Mouse (Mus musculus): ENCODE measurements around the gene Olfr603. TPM values are rescaled to one million over a fixed set of nuclear protein-coding genes. Genes with fewer than 3 reads are reported as not detected.

Olfr603 gene
- polyA plus RNA-seq (2012; rRNA removed), result not detected in 2 replicates

DNA sequence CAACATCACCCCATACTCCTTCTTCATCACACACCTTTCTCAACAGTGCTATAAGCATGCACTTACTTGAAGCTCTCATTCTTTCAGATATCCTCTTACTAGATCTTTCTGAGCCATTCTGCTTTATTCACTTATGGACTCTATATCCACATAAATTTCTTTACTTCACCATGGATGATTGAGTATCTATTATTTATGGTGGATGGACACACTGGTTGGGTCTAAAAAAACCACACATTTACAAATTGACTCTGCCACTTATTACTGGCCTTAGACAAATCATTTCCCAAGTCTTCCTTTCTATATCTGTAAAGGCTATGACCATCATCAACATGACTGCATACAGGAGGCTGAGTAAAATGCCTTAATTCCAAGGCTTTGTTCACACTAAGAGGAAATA lies at the start of gene Olfr603:
Gene Olfr603, minus strand, starts transcription at position 101 of the 400 bp plus-strand sequence.

DNA sequence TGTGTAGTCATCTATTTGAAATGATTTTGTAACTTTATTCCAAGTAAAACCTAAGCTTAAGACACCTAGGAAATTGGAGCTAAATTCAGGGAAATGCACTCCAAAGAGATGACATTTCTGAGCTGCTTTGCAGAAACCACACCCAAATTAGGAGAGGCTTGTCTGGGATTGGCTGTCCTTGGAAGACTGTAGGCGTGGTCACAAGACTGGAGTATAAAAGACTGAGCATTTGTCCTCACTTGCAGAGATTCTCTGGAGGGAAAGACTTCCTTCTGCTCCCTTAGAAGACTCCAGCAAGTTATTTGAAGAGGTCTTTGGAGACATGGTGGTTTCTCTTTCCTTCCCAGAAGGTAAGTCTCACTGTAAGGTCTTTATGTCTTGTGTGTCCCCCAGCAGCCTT lies 28.8 kb upstream of the Olfr603 start, which contains the start of gene Usp17lc:
Gene Usp17lc, plus strand, starts transcription at position 301 of the 400 bp plus-strand sequence.

GRCm38 (mm10) chr7:103362555-103362954 lies 23.4 kb downstream of the Olfr603 start, which contains the start of gene Olfr601:
Gene Olfr601, minus strand, starts transcription at chr7:103362655.

GRCm38 (mm10) chr7:103349569-103349968 lies 36.4 kb downstream of the Olfr603 start, which contains the start of gene Olfr600:
Gene Olfr600, minus strand, starts transcription at chr7:103349669.

DNA sequence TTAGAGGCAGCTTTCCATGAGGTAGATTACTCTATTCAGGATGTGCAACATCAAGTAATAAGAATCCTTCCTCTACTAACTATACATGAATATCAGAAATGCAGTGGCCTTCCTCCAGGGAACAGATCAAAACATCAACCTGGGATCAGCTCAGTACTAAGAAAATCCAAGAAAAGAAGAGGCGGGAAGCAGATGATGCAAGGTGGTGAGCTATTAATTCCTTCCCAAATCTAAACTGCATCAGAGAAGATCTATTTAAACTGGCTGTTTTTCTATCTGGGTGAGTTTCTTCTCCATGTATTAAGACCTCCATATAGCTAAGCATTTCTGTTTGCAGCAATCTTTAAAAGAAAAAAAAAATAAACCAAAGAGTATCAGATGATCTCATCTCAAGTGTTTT lies 50.4 kb downstream of the Olfr603 start, which contains the start of gene Olfr599:
Gene Olfr599, plus strand, starts transcription at position 301 of the 400 bp plus-strand sequence.

Other genes starting within 250 kb of the Olfr603 start
- gene Olfr588-ps1, start 245.3 kb downstream of the Olfr603 start, polyA plus RNA-seq (2012; rRNA removed), result not detected in 2 replicates
- gene Olfr589, start 229.8 kb downstream of the Olfr603 start, polyA plus RNA-seq (2012; rRNA removed), result not detected in 2 replicates
- gene Olfr591, start 207.8 kb downstream of the Olfr603 start, polyA plus RNA-seq (2012; rRNA removed), result not detected in 2 replicates
- gene Olfr592, start 201.4 kb downstream of the Olfr603 start, polyA plus RNA-seq (2012; rRNA removed), result not detected in 2 replicates
- not detected in 2 replicates for gene Olfr593, start 174.3 kb downstream of the Olfr603 start, polyA plus RNA-seq (2012; rRNA removed)
- not detected in 2 replicates for gene Olfr594, start 169.2 kb downstream of the Olfr603 start, polyA plus RNA-seq (2012; rRNA removed)
- not detected in 2 replicates for gene Usp17ld, start 133.7 kb downstream of the Olfr603 start, polyA plus RNA-seq (2012; rRNA removed)
- not detected in 2 replicates for gene Olfr596, start 80.5 kb downstream of the Olfr603 start, polyA plus RNA-seq (2012; rRNA removed)
- not detected in 2 replicates for gene Olfr597, start 69.9 kb downstream of the Olfr603 start, polyA plus RNA-seq (2012; rRNA removed)
- gene Olfr598, start 62.6 kb downstream of the Olfr603 start, polyA plus RNA-seq (2012; rRNA removed), result not detected in 2 replicates
- not detected in 2 replicates for gene Olfr599, start 50.3 kb downstream of the Olfr603 start, polyA plus RNA-seq (2012; rRNA removed)
- not detected in 2 replicates for gene Olfr600, start 36.5 kb downstream of the Olfr603 start, polyA plus RNA-seq (2012; rRNA removed)
- gene Olfr601, start 23.5 kb downstream of the Olfr603 start, polyA plus RNA-seq (2012; rRNA removed), result not detected in 2 replicates
- not detected in 2 replicates for gene Usp17lc, start 28.9 kb upstream of the Olfr603 start, polyA plus RNA-seq (2012; rRNA removed)
- gene Olfr605, start 59.3 kb upstream of the Olfr603 start, polyA plus RNA-seq (2012; rRNA removed), result not detected in 2 replicates
- not detected in 2 replicates for gene Olfr606, start 62.9 kb upstream of the Olfr603 start, polyA plus RNA-seq (2012; rRNA removed)
- gene Olfr607, start 78.0 kb upstream of the Olfr603 start, polyA plus RNA-seq (2012; rRNA removed), result not detected in 2 replicates
- gene Olfr608, start 83.7 kb upstream of the Olfr603 start, polyA plus RNA-seq (2012; rRNA removed), result not detected in 2 replicates
- not detected in 2 replicates for gene Olfr609, start 111.9 kb upstream of the Olfr603 start, polyA plus RNA-seq (2012; rRNA removed)
- gene Olfr610, start 125.9 kb upstream of the Olfr603 start, polyA plus RNA-seq (2012; rRNA removed), result not detected in 2 replicates
- gene Olfr611, start 134.7 kb upstream of the Olfr603 start, polyA plus RNA-seq (2012; rRNA removed), result not detected in 2 replicates
- gene Olfr612, start 156.5 kb upstream of the Olfr603 start, polyA plus RNA-seq (2012; rRNA removed), result not detected in 2 replicates
- gene Olfr613, start 161.9 kb upstream of the Olfr603 start, polyA plus RNA-seq (2012; rRNA removed), result not detected in 2 replicates
- not detected in 2 replicates for gene Olfr615, start 169.9 kb upstream of the Olfr603 start, polyA plus RNA-seq (2012; rRNA removed)
- not detected in 2 replicates for gene Olfr616, start 183.0 kb upstream of the Olfr603 start, polyA plus RNA-seq (2012; rRNA removed)
- not detected in 2 replicates for gene Olfr617, start 186.9 kb upstream of the Olfr603 start, polyA plus RNA-seq (2012; rRNA removed)
- not detected in 2 replicates for gene Olfr618, start 203.9 kb upstream of the Olfr603 start, polyA plus RNA-seq (2012; rRNA removed)
- gene Olfr619, start 214.4 kb upstream of the Olfr603 start, polyA plus RNA-seq (2012; rRNA removed), result not detected in 2 replicates
- gene Olfr620, start 226.4 kb upstream of the Olfr603 start, polyA plus RNA-seq (2012; rRNA removed), result not detected in 2 replicates

All from stomach, adult 2 months (tissue).